Mouse (Mus musculus) limb, embryonic 15.5 days (tissue): ENCODE data around the gene Noa1. TPM values are rescaled to one million over a fixed set of nuclear protein-coding genes. Genes with fewer than 3 reads are reported as not detected.

Experiments used
- ATAC-seq: fragments of 200-750 bp; cut with Nextera tagmentation; 2 replicates; pipeline ENCODE4 v1.8.0; 2017; ENCODE audit warnings: low read depth, moderate TSS enrichment; ENCODE audit not compliant: insufficient number of reproducible peaks, low FRiP score, low TSS enrichment
- H3K27ac ChIP-seq: fragments of 300-500 bp; sonication (generic); 2 replicates; pipeline ENCODE4 v1.5.1; 2015; ENCODE audit warnings: moderate library complexity, mild to moderate bottlenecking, inconsistent platforms
- H3K27me3 ChIP-seq: fragments of 300-500 bp; sonication (generic); 2 replicates; pipeline ENCODE4 v1.6.1; 2015; ENCODE audit warnings: inconsistent platforms
- H3K36me3 ChIP-seq: fragments of 300-500 bp; sonication (generic); 2 replicates; pipeline ENCODE4 v1.6.1; 2015; ENCODE audit warnings: inconsistent platforms
- H3K4me1 ChIP-seq: fragments of 300-500 bp; sonication (generic); 2 replicates; pipeline ENCODE4 v1.6.1; 2015; ENCODE audit warnings: inconsistent platforms
- H3K4me2 ChIP-seq: fragments of 300-500 bp; sonication (generic); 2 replicates; pipeline ENCODE4 v1.6.1; 2015; ENCODE audit warnings: mild to moderate bottlenecking, inconsistent platforms
- H3K4me3 ChIP-seq: fragments of 300-500 bp; sonication (generic); 2 replicates; pipeline ENCODE4 v1.5.1; 2015; ENCODE audit warnings: mild to moderate bottlenecking, inconsistent platforms
- H3K9ac ChIP-seq: fragments of 300-500 bp; sonication (generic); 2 replicates; pipeline ENCODE4 v1.6.1; 2015; ENCODE audit warnings: inconsistent platforms
- H3K9me3 ChIP-seq: fragments of 300-500 bp; sonication (generic); 2 replicates; pipeline ENCODE4 v1.6.1; 2016; ENCODE audit warnings: inconsistent platforms
- WGBS: fragments of 180-500 bp; shearing (Covaris S2); methylation state at CpG from one replicate; pipeline ENCODE4 v1.1.7; 2015; 5-methylcytosine and 5-hydroxymethylcytosine counted together
- polyA plus RNA-seq: library from polyadenylated mRNA; unstranded; fragments of >200 nt; fragmentation: Nextera tagmentation; extraction: Ambion mirVana; gene quantifications from 2 replicates; pipeline ENCODE4 v1.2.1, GENCODE M21; 2015

Noa1 gene
- polyA plus RNA-seq, 1 experiment from 2014 or later, result 29.4 TPM

DNA sequence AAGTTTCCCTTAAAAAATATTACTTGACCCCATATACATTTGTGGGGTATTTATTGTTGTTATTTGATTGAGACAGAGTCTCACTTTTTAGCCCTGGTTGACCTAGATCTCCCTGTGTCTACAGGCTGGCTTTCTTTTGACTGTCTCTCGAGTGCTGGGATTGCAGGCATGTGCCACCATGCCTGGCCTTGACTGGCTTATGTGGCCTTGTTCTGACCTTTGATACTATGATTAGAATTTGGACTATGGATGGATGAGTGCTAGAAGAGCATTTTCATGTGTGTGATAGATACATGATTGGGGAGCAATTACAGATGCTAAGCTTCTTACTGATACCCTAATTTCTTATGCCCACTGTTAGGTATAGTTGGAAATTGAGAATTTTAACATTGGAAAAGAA lies 15.1 kb upstream of the Noa1 start:
- Histone ChIP-seq H3K9ac (no peak overlapping the region), H3K36me3 (peaks cover 85% of the 10 kb centered on the region), H3K27ac (no peak overlapping the region), H3K9me3 (no peaks in the 10 kb centered on the region), H3K27me3 (no peaks in the 10 kb centered on the region), H3K4me1 (no peaks in the 10 kb centered on the region), H3K4me3 (no peak overlapping the region), H3K4me2 (no peak overlapping the region)
- 85% methylated on average over 1 of the region's 1 CpGs for WGBS
- no peak for ATAC-seq

DNA sequence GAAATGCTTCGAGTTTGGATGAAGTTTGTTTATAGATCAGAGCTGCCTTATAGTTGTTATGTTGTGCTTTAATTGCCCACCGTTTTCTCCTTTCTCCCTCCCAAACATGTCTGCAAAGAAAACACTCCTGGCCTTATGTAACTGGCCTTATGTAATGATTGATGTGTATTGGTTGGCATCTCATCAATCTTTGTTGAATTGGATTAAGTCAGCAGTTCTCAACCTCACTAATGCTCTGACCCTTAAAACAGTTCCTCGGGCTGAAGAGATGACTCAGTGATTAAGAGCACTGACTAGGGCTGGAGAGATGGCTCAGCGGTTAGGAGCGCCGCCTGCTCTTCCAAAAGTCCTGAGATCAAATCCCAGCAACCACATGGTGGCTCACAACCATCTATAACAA lies 5.1 kb upstream of the Noa1 start:
- Histone ChIP-seq H3K4me1 (peaks cover 9% of the 10 kb centered on the region), H3K4me2 (no peak overlapping the region), H3K9me3 (no peaks in the 10 kb centered on the region), H3K27ac (no peak overlapping the region), H3K9ac (no peak overlapping the region), H3K27me3 (no peaks in the 10 kb centered on the region), H3K36me3 (peaks cover 51% of the 10 kb centered on the region), H3K4me3 (no peak overlapping the region)
- 90% methylated on average over 6 of the region's 6 CpGs for WGBS
- ATAC-seq, result no peak

DNA sequence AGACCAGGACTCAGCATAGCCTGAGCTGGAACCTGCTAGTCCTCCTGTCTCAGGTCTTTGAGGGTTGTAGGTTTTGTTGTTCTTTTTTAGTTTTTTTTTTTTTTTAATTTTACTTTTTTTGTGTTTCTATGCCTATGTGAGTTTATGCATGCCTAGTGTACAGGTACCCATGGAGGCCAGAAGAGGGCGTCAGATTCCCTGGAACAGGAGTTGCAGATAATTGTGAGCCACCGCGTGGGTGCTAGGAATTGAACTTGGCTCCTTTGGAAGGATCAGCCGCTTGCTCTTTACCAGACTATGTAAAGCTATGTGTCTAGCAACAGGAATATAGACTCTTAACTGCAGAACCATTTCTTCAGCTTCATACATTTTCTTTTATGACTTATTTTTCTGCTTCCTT lies 4.3 kb upstream of the Noa1 start:
- ATAC-seq, result no peak
- Histone ChIP-seq H3K36me3 (peaks cover 47% of the 10 kb centered on the region), H3K9ac (no peak overlapping the region), H3K4me2 (no peak overlapping the region), H3K27ac (no peak overlapping the region), H3K4me1 (peaks cover 11% of the 10 kb centered on the region), H3K4me3 (no peak overlapping the region), H3K9me3 (no peaks in the 10 kb centered on the region), H3K27me3 (no peaks in the 10 kb centered on the region)
- 92% methylated on average over 4 of the region's 4 CpGs for WGBS

DNA sequence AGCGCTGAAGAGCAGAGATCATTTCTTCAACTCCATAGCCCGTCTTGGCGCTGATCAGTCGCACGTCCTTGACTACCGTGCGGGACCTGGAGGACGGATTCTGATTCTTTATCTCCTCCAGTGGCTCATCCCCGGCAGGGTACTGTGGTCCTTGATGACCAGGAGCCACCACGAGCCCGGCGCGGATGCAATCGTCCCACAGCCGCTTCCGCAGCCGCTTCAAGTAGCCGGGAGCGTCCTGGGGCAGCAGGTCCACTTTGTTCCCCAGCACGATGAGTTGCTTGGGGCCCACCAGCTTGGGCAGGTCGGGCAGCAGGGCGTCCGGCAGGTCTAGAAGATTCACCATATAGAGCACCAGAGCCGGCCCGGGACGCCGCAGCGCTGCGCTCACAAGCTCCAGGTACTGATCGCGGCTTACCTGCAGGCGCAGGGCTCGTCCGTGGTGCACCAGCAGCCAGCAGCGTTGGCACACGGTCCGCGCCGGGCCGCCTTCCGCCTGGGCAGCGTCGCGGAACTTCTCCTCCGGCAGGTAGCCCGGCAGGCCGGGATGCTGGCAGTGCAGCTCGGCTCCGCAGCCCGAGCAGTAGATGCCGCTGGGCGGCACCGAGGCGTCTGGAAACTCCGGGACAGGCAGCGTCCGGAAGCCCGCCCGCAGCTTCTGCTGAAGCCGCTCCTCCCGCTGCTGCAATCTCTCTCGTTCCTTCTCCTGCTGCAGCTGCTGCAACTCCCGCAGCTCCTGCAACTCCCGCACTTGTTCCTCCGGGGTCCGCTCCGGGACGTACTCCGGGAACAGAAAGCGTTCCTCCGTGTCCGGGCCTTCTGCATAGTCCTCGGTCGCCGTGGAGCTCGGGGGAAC lies 605 bp downstream of the Noa1 start:
- H3K4me3 ChIP-seq, result peak overlapping the region; percentile 87
- no peaks in the 10 kb centered on the region for H3K27me3 ChIP-seq
- H3K4me1 ChIP-seq, result peaks cover 24% of the 10 kb centered on the region
- 0 out of 2 replicates have a peak overlapping the region, but pooled peaks have one; percentile 33 for H3K27ac ChIP-seq
- H3K9ac ChIP-seq, result peak overlapping the region; percentile 72
- peak overlapping the region; percentile 98 for H3K4me2 ChIP-seq
- H3K9me3 ChIP-seq, result no peaks in the 10 kb centered on the region
- H3K36me3 ChIP-seq, result peaks cover 31% of the 10 kb centered on the region
- no peak; the same call in 1 of the 2 replicates for ATAC-seq
- WGBS, result under 1% methylated on average over 76 of the region's 76 CpGs

DNA sequence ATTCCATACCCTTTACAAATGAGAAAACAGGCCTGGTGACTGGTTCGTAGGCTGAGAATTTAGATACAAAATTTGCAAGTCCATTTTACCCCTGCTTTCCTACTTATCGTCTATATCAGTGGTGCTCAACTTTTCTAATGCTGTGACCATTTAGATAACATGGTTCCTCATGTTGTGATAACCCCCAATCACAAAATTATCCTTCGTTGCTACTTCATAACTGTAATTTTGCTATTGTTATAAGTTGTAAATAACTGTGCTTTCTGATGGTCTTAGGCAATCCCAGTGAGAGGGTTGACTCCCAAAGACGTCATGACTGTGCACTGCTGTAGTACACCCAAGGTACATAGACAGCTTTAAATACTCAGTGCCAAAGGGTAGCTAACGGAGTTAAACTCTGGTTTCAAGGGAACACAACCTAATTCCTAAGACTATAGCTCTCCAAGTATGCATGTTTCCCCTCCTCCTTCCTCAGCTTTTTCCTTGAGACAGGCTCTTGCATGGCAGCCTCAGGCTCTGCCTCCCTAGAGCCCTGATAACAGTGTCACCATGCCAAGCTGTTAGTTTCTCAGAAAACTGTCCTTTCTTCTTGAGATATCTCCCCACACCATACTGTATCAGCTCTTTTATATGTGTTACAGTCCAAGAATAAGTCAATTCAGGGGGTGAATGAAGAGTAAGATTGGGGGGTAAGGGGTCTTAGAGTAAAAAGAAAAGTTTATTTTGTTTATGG lies 1.9 kb downstream of the Noa1 start:
- H3K4me3 ChIP-seq, result peak overlapping the region; percentile 87
- peaks cover 24% of the 10 kb centered on the region for H3K4me1 ChIP-seq
- H3K27ac ChIP-seq, result no peak overlapping the region
- peak overlapping the region; percentile 98 for H3K4me2 ChIP-seq
- H3K36me3 ChIP-seq, result peaks cover 25% of the 10 kb centered on the region
- ATAC-seq, result no peak
- H3K9me3 ChIP-seq, result no peaks in the 10 kb centered on the region
- no peaks in the 10 kb centered on the region for H3K27me3 ChIP-seq
- H3K9ac ChIP-seq, result no peak overlapping the region
- 76% methylated on average over 5 of the region's 5 CpGs for WGBS

DNA sequence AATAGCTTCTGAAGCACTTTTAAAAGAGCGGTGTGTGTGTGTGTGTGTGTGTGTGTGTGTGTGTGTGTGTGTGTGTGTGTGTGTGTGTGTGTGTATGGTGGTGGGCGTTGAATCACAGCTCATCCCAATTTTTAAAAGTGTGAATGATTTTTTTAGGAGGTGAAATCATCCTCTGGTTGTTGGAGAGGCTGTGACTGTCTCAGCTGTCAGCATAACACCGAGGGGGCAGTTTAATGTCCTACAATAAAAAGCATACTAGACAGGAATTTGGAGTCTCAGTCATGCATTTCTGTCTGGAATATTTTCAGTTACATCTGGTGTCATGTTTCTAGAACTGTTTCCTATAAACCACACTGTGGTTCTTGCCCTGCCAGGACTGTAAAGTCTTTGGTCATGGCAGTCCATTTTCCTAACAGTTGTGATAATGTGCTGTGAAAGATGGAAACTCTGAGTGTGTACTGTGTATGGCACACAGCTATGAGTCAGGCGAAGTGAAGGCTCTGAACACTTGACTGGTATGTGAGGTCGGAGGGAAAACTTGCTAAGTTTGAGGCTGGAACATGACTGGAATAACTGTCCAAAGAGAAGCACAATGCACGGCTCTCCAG lies 8.5 kb downstream of the Noa1 start:
- peak; percentile 79 for ATAC-seq
- H3K27me3 ChIP-seq, result no peaks in the 10 kb centered on the region
- H3K27ac ChIP-seq, result no peak overlapping the region
- H3K4me2 ChIP-seq, result no peak overlapping the region
- H3K9me3 ChIP-seq, result no peaks in the 10 kb centered on the region
- H3K36me3 ChIP-seq, result peaks cover 49% of the 10 kb centered on the region
- H3K9ac ChIP-seq, result no peak overlapping the region
- H3K4me1 ChIP-seq, result no peaks in the 10 kb centered on the region
- WGBS, result 70% methylated on average over 6 of the region's 6 CpGs
- no peak overlapping the region for H3K4me3 ChIP-seq

DNA sequence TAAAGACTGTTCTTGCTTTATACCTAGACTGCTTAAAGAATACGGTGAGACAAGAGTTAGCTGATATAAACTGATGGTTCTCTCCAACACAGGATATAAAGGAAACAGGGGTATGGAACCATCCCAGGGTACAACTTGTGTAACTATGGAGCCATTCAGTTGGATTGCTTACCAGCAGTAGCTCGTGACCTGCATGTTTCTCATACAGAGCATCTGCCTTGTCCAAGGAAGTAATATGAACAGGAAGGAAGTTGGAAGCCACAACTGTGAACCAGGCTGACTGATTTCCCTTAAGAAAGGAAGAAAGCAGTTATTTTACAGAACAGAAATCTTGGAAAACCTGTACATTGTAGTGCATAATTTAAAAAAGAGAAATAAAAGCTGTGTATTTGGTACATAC lies 10.4 kb downstream of the Noa1 start:
- H3K9ac ChIP-seq, result no peak overlapping the region
- H3K9me3 ChIP-seq, result no peaks in the 10 kb centered on the region
- H3K4me3 ChIP-seq, result no peak overlapping the region
- WGBS, result 85% methylated on average over 2 of the region's 2 CpGs
- H3K4me2 ChIP-seq, result no peak overlapping the region
- H3K36me3 ChIP-seq, result peaks cover 53% of the 10 kb centered on the region
- no peaks in the 10 kb centered on the region for H3K27me3 ChIP-seq
- H3K4me1 ChIP-seq, result no peaks in the 10 kb centered on the region
- no peak overlapping the region for H3K27ac ChIP-seq
- no peak for ATAC-seq

DNA sequence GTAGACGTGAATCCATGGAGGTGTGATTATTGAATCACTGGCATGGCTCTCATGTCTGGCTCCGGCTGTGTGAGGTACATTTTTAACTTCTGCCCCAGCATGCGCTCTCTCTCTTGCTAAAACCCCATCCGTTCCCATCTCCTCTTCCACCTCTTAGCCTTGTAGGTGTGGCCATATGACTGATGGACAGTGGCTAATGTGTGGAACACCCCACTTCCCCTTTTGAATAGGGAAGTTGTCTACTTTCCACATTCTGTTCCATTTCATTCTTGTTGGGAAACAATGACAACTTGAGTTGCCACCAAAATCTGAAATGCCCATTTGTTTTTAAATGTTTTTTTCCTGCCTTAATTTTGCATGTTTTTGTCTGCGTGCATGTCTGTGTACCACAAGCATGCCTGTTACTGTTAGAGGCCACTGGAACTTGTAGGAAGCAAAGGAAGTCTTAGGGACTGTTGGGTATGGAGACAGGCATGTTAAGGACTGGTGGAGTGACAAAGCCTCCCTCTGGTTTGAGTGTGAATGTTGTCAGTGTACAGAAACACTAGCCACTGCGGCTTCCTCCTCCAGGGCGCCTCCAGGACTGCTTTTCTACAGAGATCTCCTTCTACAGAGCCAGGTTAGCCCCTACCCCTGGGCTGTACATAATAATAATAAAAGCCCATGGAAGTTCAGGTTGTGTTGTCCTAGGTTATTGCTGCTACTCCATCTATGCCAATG lies 16.9 kb downstream of the Noa1 start:
- no peak for ATAC-seq
- H3K9ac ChIP-seq, result no peak overlapping the region
- WGBS, result 89% methylated on average over 7 of the region's 7 CpGs
- no peaks in the 10 kb centered on the region for H3K27me3 ChIP-seq
- H3K36me3 ChIP-seq, result peaks cover 79% of the 10 kb centered on the region
- H3K9me3 ChIP-seq, result no peaks in the 10 kb centered on the region
- H3K4me2 ChIP-seq, result no peak overlapping the region
- no peaks in the 10 kb centered on the region for H3K4me1 ChIP-seq
- no peak overlapping the region for H3K27ac ChIP-seq
- no peak overlapping the region for H3K4me3 ChIP-seq

DNA sequence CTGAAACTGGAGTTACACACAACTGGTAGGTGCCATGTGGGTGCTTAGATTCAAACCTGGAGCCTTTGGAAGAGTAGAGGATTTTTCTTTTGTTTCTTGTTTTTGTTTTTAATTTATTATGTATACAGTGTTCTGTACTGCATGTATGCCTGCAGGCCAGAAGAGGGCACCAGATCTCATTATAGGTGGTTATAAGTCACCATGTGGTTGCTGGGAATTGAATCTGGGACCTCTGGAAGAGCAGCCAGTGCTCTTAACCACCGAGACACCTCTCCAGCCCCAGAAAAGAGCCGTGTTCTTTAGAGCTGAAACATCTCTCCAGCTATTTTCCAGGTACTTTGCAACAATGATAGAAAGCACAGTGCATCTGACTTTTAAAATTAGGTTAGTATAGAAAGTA lies 19.3 kb downstream of the Noa1 start:
- Histone ChIP-seq H3K36me3 (peaks cover 83% of the 10 kb centered on the region), H3K9me3 (no peaks in the 10 kb centered on the region), H3K4me1 (no peaks in the 10 kb centered on the region), H3K27me3 (no peaks in the 10 kb centered on the region), H3K4me3 (no peak overlapping the region), H3K27ac (no peak overlapping the region), H3K9ac (no peak overlapping the region), H3K4me2 (no peak overlapping the region)
- ATAC-seq, result no peak
- 94% methylated on average over 2 of the region's 2 CpGs for WGBS

DNA sequence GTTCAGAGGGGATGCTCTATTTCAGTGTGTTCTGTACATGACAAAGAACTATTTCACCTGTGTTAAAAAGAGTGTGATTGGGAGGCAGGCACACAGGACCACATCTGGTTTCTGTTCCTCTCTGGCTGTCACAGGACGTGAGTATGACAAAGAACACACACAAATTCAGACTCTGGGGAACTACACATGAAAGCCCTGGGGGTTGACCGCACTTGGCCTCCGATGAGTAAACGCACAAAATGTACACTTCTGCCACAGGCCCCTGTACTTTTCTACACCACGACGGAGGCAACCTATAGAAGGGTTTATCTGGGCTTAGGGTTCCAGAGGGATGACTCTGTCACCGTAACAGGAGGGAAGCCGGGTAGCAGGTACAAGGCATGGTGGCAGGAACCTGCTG lies 20.2 kb downstream of the Noa1 start:
- Histone ChIP-seq H3K9me3 (no peaks in the 10 kb centered on the region), H3K9ac (no peak overlapping the region), H3K4me3 (no peak overlapping the region), H3K27me3 (no peaks in the 10 kb centered on the region), H3K4me1 (no peaks in the 10 kb centered on the region), H3K36me3 (peaks cover 77% of the 10 kb centered on the region), H3K4me2 (no peak overlapping the region), H3K27ac (no peak overlapping the region)
- WGBS, result 64% methylated on average over 8 of the region's 8 CpGs
- no peak for ATAC-seq

DNA sequence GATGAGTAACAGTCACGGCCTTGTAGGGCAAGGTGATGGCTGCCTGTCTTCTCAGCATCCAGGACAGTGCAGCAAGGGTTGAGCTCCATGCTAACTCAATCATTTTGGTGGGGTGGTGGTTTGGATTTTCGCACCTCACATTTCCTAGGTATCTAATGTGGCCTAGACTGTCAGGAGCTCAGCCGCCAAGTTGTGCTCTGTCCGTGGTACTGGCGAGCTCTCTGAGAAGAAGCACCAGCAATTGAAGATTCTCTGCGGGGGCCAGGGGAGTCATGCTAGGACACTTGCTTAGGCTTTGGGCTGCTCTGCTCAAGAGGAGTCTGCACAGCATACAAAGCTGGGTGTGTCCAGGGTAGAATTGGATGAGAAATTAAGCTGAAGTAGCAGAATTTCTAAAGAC lies 22.0 kb downstream of the Noa1 start:
- Histone ChIP-seq H3K36me3 (peaks cover 71% of the 10 kb centered on the region), H3K27me3 (no peaks in the 10 kb centered on the region), H3K9ac (no peak overlapping the region), H3K4me2 (no peak overlapping the region), H3K4me3 (no peak overlapping the region), H3K4me1 (no peaks in the 10 kb centered on the region), H3K27ac (no peak overlapping the region), H3K9me3 (no peaks in the 10 kb centered on the region)
- ATAC-seq, result no peak
- WGBS, result 77% methylated on average over 6 of the region's 6 CpGs
